Mouse (Mus musculus) limb, embryonic 10.5 days (tissue): ENCODE results near the gene Cacna1b. TPM values are rescaled to one million over a fixed set of nuclear protein-coding genes. Genes with fewer than 3 reads are reported as not detected.

Experiments used
- polyA plus RNA-seq: library from polyadenylated mRNA; unstranded; fragments of >200 nt; fragmentation: Nextera tagmentation; extraction: Ambion mirVana; gene quantifications from 2 replicates; pipeline ENCODE4 v1.2.1, GENCODE M21; 2016

Gene Cacna1b
- polyA plus RNA-seq, 1 experiment from 2014 or later, result 1.7 TPM

Other genes starting within 250 kb of the Cacna1b start
- gene Ehmt1, start 156.5 kb upstream of the Cacna1b start, polyA plus RNA-seq, result 136 and 152 TPM in 2 replicates
- gene Arrdc1, start 172.1 kb upstream of the Cacna1b start, polyA plus RNA-seq, result 12.9 and 16.5 TPM in 2 replicates
- 24.6 and 27.6 TPM in 2 replicates for gene Zmynd19, start 186.6 kb upstream of the Cacna1b start, polyA plus RNA-seq
- gene Dph7, start 199.2 kb upstream of the Cacna1b start, polyA plus RNA-seq, result 36.6 and 36.9 TPM in 2 replicates
- gene Mrpl41, start 211.9 kb upstream of the Cacna1b start, polyA plus RNA-seq, result 119 and 124 TPM in 2 replicates
- gene Pnpla7, start 212.9 kb upstream of the Cacna1b start, polyA plus RNA-seq, result 7.0 and 9.1 TPM in 2 replicates